In the genomic region with DNA sequence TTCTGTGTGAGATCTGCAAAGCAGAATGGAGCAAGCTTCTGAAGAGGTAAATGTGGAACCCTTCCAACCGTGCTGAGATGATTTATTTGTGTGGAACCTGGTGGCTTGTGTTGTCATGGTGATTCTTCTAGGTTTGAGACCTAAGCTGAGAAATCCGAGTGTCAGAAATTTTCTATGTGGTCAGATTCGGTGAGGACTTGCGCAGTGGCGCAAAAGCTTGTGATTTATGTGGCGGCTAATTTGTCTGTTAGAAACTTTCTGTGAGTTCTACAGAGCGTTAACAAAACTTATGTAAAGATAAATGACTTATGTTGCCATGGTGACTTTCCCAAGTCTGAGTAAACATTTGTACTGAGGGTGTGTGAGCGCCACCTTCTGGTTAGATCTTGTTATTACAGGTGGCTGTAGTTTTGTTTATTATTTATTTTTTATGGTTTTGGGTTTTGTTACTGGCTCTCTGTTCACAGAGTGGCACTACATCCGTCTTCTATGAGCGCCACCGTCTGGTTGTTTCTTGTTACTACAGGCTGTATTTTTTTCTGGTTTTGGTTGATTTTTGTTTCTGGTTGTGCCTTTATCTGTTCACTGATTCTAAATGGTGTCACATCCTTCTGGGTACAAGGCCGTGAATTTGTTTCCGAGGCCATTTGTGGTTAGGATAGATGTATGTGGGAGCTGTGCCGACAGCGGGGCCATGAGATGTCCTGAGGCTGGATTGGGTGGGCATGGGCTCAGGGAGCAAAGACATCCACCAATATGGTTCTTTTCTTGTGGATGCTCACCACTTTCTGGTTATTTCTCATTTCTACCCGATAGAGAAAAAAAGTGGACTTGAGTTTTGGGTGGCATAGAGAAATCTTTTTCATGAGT, we compare ENCODE assay signal across 9 mouse cellular contexts. TPM values are rescaled to one million over a fixed set of nuclear protein-coding genes. Genes with fewer than 3 reads are reported as not detected.
DNase-seq lines count a peak whose midpoint lies in the region; ATAC-seq lines count a peak whose summit lies in the region.
"Had no signal": no experiment of that assay in that cellular context is flagged by ENCODE, and none has a peak within 500 bp of the region (broad histone marks: within the 10 kb centered on the region; RNA-seq: fewer than 3 reads in every experiment).

No protein-coding gene starts in this region.

- H3K27ac ChIP-seq in lung, embryonic 15.5 days = no peak overlapping the region

- H3K4me3 ChIP-seq in lung, embryonic 15.5 days = no peak overlapping the region

- H3K9ac ChIP-seq in lung, embryonic 15.5 days = no peak overlapping the region

- whole genome bisulfite sequencing in lung, embryonic 15.5 days = 42% methylated on average over 16 of the region's 16 CpGs

- H3K4me1 ChIP-seq in lung, embryonic 15.5 days = no peaks in the 10 kb centered on the region

- peak; percentile 1 to 8 for DNase-seq in heart, adult 9 months (ENCODE audit: low spot score in 2 of 2)
- DNase-seq in heart, postnatal 25 days (ENCODE audit: low spot score) = no peak
- DNase-seq in cerebellum, adult 9-10 months = peak; percentile 16
- DNase-seq in kidney, postnatal 14 days = peak; percentile 57
- DNase-seq in right cerebral cortex, adult 18-20 months = peak; percentile 19
- no peak for DNase-seq in gastrocnemius, postnatal 25 days

- H3K36me3 ChIP-seq in lung, embryonic 15.5 days = no peaks in the 10 kb centered on the region

- ATAC-seq in granulocyte monocyte progenitor cell, adult 5-6 weeks (replicated peaks; ENCODE audit: poor library complexity, severe bottlenecking) = peak; percentile 76
- peak; percentile 65; the same call in 1 of the 2 replicates for ATAC-seq in lung, embryonic 15.5 days (ENCODE audit: borderline replicate concordance, extremely low read depth, low FRiP score, low TSS enrichment)

- no peak overlapping the region for H3K4me2 ChIP-seq in lung, embryonic 15.5 days

- no peaks in the 10 kb centered on the region for H3K9me3 ChIP-seq in lung, embryonic 15.5 days

- no peaks in the 10 kb centered on the region for H3K27me3 ChIP-seq in lung, embryonic 15.5 days

- intact Hi-C loops in heart, postnatal 25 days (cut with DNase I) = no loop called here

RNA-seq across cellular contexts. Expression of a gene that starts 29.3 kb away (rescaled TPM):
- total RNA-seq in heart, postnatal 25 days (2021) = not detected
- not detected in 2 replicates for total RNA-seq in granulocyte monocyte progenitor cell, adult 5-6 weeks (2014; fragmentation: Nextera tagmentation)
- not detected in 2 replicates for total RNA-seq in granulocyte monocyte progenitor cell, adult 5-6 weeks (2017)
- polyA plus RNA-seq in lung, embryonic 15.5 days (2015; fragmentation: Nextera tagmentation; extraction: Ambion mirVana) = not detected in 2 replicates
- not detected for total RNA-seq in gastrocnemius, postnatal 25 days (2021)
- total RNA-seq: layer of hippocampus, postnatal 36 days had no signal

Comparison
In these comparisons a context has a peak if more than half of its experiments do, and no peak if none do; other contexts are left out.
1. DNase-seq: peak in heart, adult 9 months (2 of 2), cerebellum, adult 9-10 months (single experiment), kidney, postnatal 14 days (single experiment) and right cerebral cortex, adult 18-20 months (single experiment); none in heart, postnatal 25 days (single experiment) and gastrocnemius, postnatal 25 days (single experiment).